Mouse (Mus musculus): ENCODE measurements around the gene Slc19a1. TPM values are rescaled to one million over a fixed set of nuclear protein-coding genes. Genes with fewer than 3 reads are reported as not detected.

Gene Slc19a1
- polyA plus RNA-seq, 1 experiment from 2014 or later = 44.9 TPM

DNA sequence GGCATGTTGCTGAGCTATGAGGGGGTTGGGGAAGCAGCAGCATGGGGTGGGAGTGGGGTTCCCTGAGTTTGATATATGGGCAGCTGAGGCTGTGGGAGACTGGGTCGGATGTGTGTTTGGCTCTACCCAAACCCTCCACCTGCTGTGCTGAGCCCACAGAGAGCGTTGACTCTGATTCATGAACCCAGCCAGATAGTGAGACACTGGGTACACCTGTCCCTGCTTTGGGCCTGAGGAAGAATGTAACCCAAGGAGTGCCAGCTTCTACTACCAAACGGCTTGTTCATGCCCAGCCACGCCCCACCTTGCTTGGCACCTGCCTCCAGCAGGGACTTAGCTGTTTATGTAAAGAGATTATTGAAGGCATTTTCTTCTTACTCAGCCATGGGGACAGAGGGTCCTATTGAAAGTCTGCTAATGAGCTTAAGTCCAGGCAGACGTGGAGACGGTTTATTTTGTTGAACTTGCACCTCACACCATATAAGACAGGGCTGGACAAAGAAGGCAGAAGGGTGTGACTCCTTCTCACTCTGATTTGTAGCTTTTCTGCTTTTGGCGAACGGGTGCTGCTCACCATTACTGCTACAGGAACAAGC is 6.6 kb downstream of the Slc19a1 start:
- 82% methylated on average over 8 of the region's 8 CpGs for WGBS (ENCODE audit: insufficient replicate concordance)
- H3K4me2 ChIP-seq = no peak overlapping the region
- H3K27ac ChIP-seq = no peak overlapping the region
- peaks cover 23% of the 10 kb centered on the region for H3K4me1 ChIP-seq
- H3K36me3 ChIP-seq = peaks cover 76% of the 10 kb centered on the region
- no peaks in the 10 kb centered on the region for H3K27me3 ChIP-seq (replicated peaks)
- no peak for ATAC-seq
- H3K9me3 ChIP-seq (replicated peaks) = no peaks in the 10 kb centered on the region
- H3K9ac ChIP-seq = no peak overlapping the region
- no peak overlapping the region for H3K4me3 ChIP-seq

DNA sequence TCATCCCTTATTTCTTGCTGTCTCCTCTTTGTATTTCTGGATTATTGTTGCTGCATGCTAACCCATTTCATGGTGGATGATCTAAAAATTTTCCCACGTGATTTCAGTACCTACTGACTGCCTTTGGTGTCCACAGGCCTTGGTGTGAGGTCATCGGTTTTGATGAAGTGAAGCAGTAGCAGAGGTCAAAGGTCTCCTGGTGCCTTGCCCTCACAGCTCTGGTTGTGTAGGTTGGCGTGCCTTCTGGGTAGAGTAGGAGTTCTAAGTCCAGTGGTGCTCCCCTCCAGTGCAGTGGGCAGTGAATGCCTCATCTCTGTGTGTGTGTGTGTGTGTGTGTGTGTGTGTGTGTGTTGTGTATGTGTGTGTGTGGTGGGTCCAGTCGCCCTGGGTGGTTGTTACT is 16.2 kb downstream of the Slc19a1 start:
- Histone ChIP-seq H3K4me3 (no peak overlapping the region), H3K4me1 (no peaks in the 10 kb centered on the region), H3K27ac (no peak overlapping the region), H3K9me3 (replicated peaks) (no peaks in the 10 kb centered on the region), H3K4me2 (no peak overlapping the region), H3K27me3 (replicated peaks) (no peaks in the 10 kb centered on the region), H3K36me3 (peaks cover 95% of the 10 kb centered on the region), H3K9ac (no peak overlapping the region)
- 60% methylated on average over 4 of the region's 4 CpGs for WGBS (ENCODE audit: insufficient replicate concordance)
- ATAC-seq = no peak

DNA sequence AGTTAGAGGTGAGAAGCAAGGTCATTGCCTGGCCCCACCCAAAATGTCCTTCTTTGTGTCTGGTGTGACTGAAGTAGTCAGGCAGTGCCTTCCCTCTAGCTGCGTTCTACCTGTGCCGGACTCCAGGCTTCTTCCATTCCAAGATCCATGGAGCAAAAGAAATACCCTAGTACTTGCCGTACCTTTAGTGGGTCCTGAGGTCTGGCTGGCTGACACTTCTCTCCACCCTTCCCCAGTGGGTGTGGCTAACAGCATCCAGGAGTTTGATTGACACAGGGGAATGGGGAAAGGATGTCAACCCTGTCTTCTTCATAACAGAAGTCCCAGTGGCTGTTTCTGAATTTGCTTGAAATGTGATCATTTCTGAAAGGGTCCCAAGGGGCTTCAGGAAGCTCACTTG is 16.6 kb downstream of the Slc19a1 start:
- H3K4me1 ChIP-seq = no peaks in the 10 kb centered on the region
- H3K36me3 ChIP-seq = peaks cover 95% of the 10 kb centered on the region
- 87% methylated on average over 3 of the region's 3 CpGs for WGBS (ENCODE audit: insufficient replicate concordance)
- no peak overlapping the region for H3K9ac ChIP-seq
- no peak overlapping the region for H3K4me2 ChIP-seq
- H3K27ac ChIP-seq = no peak overlapping the region
- H3K4me3 ChIP-seq = no peak overlapping the region
- no peaks in the 10 kb centered on the region for H3K9me3 ChIP-seq (replicated peaks)
- ATAC-seq = no peak
- no peaks in the 10 kb centered on the region for H3K27me3 ChIP-seq (replicated peaks)

DNA sequence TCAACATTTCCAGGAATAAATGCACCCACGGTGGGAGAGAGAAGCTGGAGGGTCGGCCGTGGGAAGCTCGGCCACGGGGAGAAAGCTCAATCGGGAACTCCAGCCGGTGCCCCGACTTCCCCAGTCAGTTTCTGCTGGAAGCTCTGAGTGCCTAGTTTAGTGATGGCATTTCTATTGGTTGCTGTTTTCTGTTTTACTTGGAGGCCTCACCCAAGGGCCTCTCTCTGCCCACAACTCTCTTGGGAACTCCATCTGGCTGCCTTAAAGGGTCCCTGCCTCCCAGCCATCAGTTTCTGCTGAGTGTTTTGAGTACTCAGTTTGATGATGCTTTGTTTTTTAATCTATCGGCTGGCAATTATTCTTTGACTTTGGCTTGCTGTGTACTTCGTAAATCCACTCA is 24.7 kb downstream of the Slc19a1 start:
- Histone ChIP-seq H3K36me3 (peaks cover 29% of the 10 kb centered on the region), H3K27me3 (replicated peaks) (no peaks in the 10 kb centered on the region), H3K9ac (no peak overlapping the region), H3K4me3 (no peak overlapping the region), H3K4me1 (peaks cover 15% of the 10 kb centered on the region), H3K9me3 (replicated peaks) (no peaks in the 10 kb centered on the region), H3K27ac (no peak overlapping the region), H3K4me2 (no peak overlapping the region)
- 78% methylated on average over 10 of the region's 10 CpGs for WGBS (ENCODE audit: insufficient replicate concordance)
- ATAC-seq = no peak

DNA sequence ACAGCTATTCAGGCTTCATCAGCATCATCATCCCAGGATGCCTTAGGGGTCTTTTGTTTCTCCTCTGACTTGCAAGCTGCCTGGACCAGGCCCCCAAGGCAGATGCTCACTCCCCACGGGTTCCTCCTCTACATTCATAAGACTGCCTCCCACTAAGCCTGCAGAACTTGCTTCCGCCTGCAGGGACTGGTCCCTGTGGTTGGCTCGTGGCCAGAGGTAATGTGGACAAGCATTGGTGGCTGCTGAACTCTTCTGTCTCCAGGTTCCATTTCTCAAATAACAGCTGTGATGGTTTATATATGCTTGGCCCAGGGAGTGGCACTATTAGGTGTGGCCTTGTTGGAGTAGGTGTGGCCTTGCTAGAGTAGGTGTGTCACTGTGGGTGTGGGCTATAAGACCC is 29.4 kb downstream of the Slc19a1 start:
- no peaks in the 10 kb centered on the region for H3K27me3 ChIP-seq (replicated peaks)
- peaks cover 25% of the 10 kb centered on the region for H3K36me3 ChIP-seq
- no peaks in the 10 kb centered on the region for H3K9me3 ChIP-seq (replicated peaks)
- ATAC-seq = no peak
- H3K27ac ChIP-seq = no peak overlapping the region
- 65% methylated on average over 3 of the region's 3 CpGs for WGBS (ENCODE audit: insufficient replicate concordance)
- no peak overlapping the region for H3K9ac ChIP-seq
- peaks cover 12% of the 10 kb centered on the region for H3K4me1 ChIP-seq
- H3K4me2 ChIP-seq = no peak overlapping the region
- H3K4me3 ChIP-seq = no peak overlapping the region

DNA sequence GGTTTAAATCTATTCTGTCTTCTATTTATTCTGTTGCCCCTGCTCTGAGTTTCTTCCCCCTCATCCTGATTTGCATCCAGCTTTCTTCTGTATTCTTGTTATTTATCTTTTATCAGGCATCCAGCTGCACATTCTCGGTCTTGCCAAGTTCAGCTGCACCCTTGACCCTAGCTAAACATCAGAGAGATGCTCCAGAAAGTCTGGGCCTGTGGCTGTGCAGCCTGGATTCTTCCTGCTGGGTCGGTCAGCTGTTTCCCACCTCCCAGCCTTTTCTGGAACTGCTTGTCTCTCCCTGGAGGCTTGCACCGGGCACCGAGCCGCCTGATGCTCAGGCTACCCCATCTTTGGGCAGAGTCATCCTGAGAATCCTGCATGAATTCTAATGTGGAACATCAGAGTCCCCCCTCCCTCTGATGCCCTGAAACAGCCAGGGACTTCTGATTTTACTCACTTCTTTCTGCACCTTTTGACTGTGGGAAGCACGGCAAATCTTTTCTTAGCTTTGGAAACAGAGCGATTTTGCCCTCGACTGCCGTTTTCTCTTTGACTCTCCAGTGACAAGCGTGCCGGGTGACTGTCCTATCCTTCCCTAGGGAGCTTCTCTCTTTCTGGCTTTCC is 30.5 kb downstream of the Slc19a1 start:
- no peak for ATAC-seq
- Histone ChIP-seq H3K4me2 (no peak overlapping the region), H3K4me3 (no peak overlapping the region), H3K9me3 (replicated peaks) (no peaks in the 10 kb centered on the region), H3K27ac (no peak overlapping the region), H3K36me3 (peaks cover 25% of the 10 kb centered on the region), H3K27me3 (replicated peaks) (no peaks in the 10 kb centered on the region), H3K4me1 (peaks cover 16% of the 10 kb centered on the region), H3K9ac (no peak overlapping the region)
- WGBS (ENCODE audit: insufficient replicate concordance) = 84% methylated on average over 11 of the region's 11 CpGs

DNA sequence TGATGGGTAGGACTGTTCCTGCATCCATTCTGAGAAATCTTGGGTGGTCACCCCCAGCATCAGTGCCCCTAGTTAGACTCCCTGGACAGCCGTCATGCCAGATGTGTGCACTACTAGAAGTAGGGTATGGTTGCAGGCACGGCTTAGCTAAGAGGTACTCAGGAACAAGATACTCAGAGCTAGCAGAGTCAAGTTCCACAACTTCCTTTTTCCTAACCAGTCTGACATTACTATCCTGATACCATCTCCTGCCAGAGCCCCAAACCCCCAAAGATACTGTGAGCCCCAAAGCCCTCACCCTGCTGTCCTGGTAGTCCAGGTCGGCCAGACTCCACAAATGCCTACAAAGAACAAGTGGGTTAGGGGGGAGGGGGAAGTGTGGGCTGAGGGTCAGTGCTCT is 32.2 kb downstream of the Slc19a1 start:
- ATAC-seq = no peak
- 43% methylated on average over 3 of the region's 3 CpGs for WGBS (ENCODE audit: insufficient replicate concordance)
- no peak overlapping the region for H3K4me2 ChIP-seq
- peaks cover 33% of the 10 kb centered on the region for H3K36me3 ChIP-seq
- no peak overlapping the region for H3K27ac ChIP-seq
- peaks cover 33% of the 10 kb centered on the region for H3K4me1 ChIP-seq
- H3K9me3 ChIP-seq (replicated peaks) = no peaks in the 10 kb centered on the region
- no peak overlapping the region for H3K4me3 ChIP-seq
- H3K27me3 ChIP-seq (replicated peaks) = no peaks in the 10 kb centered on the region
- no peak overlapping the region for H3K9ac ChIP-seq

DNA sequence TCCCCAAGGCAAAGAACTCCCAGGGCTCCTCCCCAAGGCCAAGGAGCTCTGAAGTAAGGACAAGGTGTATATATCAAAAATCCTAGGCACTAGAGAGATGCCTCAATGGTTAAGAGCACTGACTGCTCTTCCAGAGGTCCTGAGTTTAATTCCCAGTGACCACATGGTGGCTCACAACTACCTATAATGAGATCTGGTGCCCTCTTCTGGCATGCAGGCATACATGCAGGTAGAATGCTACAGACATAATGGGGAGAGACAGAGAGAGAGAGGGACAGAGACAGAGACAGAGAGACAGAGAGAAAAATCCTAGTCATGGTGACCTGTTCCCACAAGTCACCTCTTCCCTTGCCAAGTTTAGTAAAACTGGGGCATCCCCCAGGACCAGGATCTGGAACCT is 32.6 kb downstream of the Slc19a1 start:
- H3K4me1 ChIP-seq = peaks cover 38% of the 10 kb centered on the region
- no peaks in the 10 kb centered on the region for H3K9me3 ChIP-seq (replicated peaks)
- H3K27ac ChIP-seq = no peak overlapping the region
- H3K36me3 ChIP-seq = peaks cover 38% of the 10 kb centered on the region
- H3K9ac ChIP-seq = no peak overlapping the region
- H3K4me3 ChIP-seq = no peak overlapping the region
- no peak overlapping the region for H3K4me2 ChIP-seq
- no peak for ATAC-seq
- H3K27me3 ChIP-seq (replicated peaks) = no peaks in the 10 kb centered on the region

DNA sequence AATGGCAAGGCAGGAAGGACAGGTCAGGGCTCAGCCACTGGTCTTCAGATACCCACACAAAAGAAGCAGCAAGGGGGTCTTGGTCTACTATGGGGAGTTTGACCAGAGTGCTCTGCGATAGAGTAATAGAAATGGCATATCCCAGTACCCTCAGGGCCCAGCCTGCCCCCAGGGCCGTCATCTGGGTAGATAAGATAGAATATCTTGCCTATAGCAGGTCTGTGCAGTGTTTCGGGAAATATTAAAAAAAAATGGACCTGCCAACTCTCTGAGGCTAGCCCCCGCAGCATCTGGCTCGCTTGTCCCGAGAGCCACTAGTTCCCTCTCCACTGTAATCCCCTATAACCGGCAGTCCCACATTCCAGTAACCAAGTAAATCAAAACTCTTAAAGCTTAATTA is 36.4 kb downstream of the Slc19a1 start:
- Histone ChIP-seq H3K36me3 (peaks cover 55% of the 10 kb centered on the region), H3K4me2 (peak overlapping the region; percentile 48), H3K4me3 (no peak overlapping the region), H3K9me3 (replicated peaks) (no peaks in the 10 kb centered on the region), H3K27ac (peak overlapping the region; percentile 41; the same call in 1 of the 2 replicates), H3K9ac (peak overlapping the region; percentile 20; the same call in 1 of the 2 replicates), H3K4me1 (peaks cover 30% of the 10 kb centered on the region), H3K27me3 (replicated peaks) (no peaks in the 10 kb centered on the region)
- WGBS (ENCODE audit: insufficient replicate concordance) = 24% methylated on average over 7 of the region's 7 CpGs
- peak; percentile 79 for ATAC-seq

DNA sequence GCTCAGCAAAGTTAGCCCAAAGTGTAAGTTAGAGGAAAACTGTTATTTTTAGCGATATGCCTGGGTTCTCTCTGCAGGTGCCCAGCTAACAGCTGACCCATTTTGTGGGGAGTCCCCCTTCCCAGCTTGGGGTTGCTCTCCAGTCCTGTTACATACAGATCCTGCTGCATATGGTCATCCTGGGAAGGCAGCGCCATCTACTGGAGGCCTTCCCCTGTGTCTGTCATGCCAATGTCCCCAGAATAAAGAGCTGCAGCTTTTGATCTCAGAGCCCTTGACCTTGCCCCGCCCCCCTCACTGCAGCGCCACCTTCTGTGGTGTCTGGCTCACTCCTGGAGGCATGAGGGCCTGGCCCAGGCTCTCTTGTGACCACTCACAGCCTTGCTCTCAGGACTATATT is 38.0 kb downstream of the Slc19a1 start:
- Histone ChIP-seq H3K4me1 (peaks cover 30% of the 10 kb centered on the region), H3K9me3 (replicated peaks) (no peaks in the 10 kb centered on the region), H3K27me3 (replicated peaks) (no peaks in the 10 kb centered on the region), H3K27ac (no peak overlapping the region), H3K36me3 (peaks cover 50% of the 10 kb centered on the region), H3K4me3 (no peak overlapping the region), H3K9ac (no peak overlapping the region), H3K4me2 (no peak overlapping the region)
- ATAC-seq = peak; percentile 38; the same call in 1 of the 2 replicates
- WGBS (ENCODE audit: insufficient replicate concordance) = 34% methylated on average over 4 of the region's 4 CpGs

DNA sequence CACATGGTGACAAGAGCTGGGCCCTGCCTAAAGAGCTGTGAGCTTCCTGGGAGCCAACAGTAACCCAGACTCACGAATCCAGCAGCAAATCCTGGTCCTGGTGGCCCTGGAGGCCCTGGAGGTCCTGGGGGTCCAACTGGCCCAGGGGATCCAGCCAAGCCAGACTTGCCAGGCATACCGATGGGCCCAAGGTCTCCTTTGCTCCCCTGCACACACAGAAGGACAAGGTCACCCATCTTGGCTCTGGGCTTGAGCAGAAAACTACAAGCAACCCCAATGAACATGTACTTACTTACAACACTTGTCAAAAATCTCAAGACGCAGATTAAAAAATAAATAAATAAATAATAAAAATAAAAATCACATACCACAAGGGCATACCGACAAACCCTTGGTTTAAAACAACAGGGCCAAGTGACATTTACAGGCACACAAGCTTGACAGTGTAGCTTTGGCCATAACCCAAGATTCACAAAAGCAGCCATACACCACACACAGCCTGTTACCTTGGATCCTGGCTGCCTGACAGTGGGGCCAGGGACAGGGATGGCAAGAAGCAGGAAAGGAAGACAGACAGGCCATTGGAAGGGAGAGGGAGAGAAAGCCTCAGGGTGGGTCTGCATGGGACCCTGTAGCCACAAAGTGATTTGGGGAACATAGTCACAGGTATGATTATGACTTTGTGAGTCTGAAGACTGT is 42.4 kb downstream of the Slc19a1 start:
- Histone ChIP-seq H3K4me2 (no peak overlapping the region), H3K27ac (no peak overlapping the region), H3K27me3 (replicated peaks) (no peaks in the 10 kb centered on the region), H3K9ac (no peak overlapping the region), H3K9me3 (replicated peaks) (no peaks in the 10 kb centered on the region), H3K36me3 (peaks cover 62% of the 10 kb centered on the region), H3K4me3 (no peak overlapping the region), H3K4me1 (peaks cover 6% of the 10 kb centered on the region)
- WGBS (ENCODE audit: insufficient replicate concordance) = 69% methylated on average over 4 of the region's 4 CpGs
- no peak for ATAC-seq

DNA sequence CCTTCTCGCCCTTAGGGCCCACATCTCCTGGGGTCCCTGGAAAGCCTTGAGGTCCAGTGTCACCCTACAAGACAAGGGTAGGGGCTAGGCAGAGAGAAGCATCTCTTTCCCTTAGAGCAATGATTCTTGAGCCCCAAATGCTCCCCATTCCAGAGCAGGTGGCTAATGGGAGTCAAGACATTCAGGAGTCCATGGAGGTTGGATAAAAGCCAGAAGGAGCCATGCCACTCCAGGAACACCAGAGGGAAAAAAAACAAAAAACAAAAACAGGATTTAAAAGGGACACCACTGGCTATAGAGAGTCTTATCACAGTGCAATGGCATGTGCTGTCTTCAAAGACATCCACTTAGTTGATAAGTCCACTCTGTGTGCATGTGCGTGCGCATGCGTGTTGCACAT is 46.4 kb downstream of the Slc19a1 start:
- no peak overlapping the region for H3K4me2 ChIP-seq
- no peaks in the 10 kb centered on the region for H3K9me3 ChIP-seq (replicated peaks)
- no peak overlapping the region for H3K4me3 ChIP-seq
- ATAC-seq = no peak
- H3K27me3 ChIP-seq (replicated peaks) = no peaks in the 10 kb centered on the region
- no peak overlapping the region for H3K9ac ChIP-seq
- WGBS (ENCODE audit: insufficient replicate concordance) = 85% methylated on average over 4 of the region's 4 CpGs
- H3K36me3 ChIP-seq = peaks cover 59% of the 10 kb centered on the region
- no peaks in the 10 kb centered on the region for H3K4me1 ChIP-seq
- H3K27ac ChIP-seq = no peak overlapping the region
